Mouse (Mus musculus) T-helper 17 cell (primary cell): ENCODE data around the gene Stab2.

Source experiments
- in situ Hi-C, 2 experiments: fragments of 300-600 bp; cut with MboI, MseI; formaldehyde crosslinking; loops; 1 replicate in 1 of 2; 2 replicates in 1 of 2; pipeline ENCODE4 v1.15.1; 2025; ENCODE audit warnings: high pct_unique_total_duplicates in 2 of 2

Stab2 gene

GRCm38 (mm10) chr10:86992238-86992976, 15.4 kb downstream of the Stab2 start:
- in situ Hi-C loops = no loop called here

- in situ Hi-C loops = no loop called here
Measured at GRCm38 (mm10) chr10:86990666-86991065, 17.2 kb downstream of the Stab2 start.

GRCm38 (mm10) chr10:86989838-86990237, 18.0 kb downstream of the Stab2 start:
- in situ Hi-C loops = no loop called here

- in situ Hi-C loops = no loop called here
Measured at GRCm38 (mm10) chr10:86976001-86976726, 31.7 kb downstream of the Stab2 start.

DNA sequence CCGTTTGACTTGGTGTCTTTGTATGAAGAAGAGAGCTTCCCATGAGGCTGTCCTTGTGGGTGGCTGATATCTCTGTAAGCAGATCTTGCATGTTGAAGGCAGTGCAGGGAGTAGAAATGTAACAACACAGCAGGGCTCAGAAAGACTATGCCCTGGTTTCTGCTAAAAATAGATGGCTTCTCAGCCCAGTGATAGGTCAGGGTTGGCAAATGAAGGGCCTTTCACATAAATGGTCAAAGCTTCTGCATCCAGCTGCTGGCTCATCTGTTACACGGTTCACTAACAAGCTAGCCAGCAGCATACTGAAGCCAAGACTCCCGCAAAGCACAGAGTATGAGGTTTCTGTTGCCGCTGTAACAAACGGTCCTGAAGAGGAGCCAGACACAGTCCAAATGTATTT, 34.5 kb downstream of the Stab2 start:
- in situ Hi-C loops = no loop called here

DNA sequence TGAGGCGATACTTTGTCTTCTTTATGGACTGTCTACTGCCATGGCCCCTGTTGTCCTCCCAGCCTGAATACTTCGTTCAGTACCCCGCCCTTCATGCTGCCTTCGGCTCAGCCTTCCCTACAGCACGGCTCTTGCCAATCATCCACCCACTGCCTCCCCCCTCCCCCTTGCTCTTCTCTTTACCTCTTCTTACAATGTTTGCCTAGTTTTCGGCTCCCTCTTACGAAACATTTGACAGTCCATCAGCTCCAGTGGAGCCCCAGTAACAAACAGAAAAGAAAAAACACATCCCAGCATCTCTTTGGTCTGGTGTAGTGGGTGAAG, 35.4 kb downstream of the Stab2 start:
- in situ Hi-C loops = no loop called here

DNA sequence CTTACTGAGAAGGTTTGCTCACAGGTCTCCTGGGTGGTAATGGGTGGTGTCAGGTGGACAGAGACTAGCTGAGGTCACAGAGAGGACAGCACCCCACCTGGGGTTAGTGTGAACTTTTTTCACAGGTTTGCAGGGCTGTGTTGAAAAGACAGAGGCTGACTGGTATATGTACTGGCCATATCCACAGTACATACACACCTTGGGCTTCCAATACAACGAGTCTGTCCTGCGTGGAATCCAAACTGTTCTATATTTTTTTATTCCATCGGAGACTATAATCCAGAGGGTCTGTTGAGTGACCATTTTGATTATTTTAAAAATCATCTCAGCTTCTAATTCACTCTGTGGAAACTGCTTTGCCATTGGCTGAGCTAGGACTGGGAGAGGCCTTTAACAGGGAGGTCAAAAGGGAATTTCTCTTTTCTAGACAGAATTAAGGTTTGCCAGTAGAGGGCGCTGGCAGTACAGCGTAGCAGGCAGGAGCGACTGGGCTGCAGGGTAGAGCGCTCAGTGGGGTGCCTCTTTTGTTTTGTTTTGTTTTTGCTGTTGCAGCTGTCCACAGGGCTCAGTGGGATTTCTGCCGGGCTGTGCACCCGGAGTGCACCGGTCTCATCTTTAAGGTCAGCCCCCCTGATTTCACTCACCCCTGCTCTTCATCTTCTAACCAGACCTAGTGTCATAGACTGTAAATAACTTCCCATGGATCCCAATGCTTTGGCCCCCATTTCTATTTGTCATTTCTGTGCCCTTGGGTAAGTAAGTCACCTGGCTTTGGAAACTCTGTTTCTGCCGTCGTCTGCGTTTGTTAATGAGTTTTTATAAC, 35.9 kb downstream of the Stab2 start:
- in situ Hi-C loops = no loop called here

DNA sequence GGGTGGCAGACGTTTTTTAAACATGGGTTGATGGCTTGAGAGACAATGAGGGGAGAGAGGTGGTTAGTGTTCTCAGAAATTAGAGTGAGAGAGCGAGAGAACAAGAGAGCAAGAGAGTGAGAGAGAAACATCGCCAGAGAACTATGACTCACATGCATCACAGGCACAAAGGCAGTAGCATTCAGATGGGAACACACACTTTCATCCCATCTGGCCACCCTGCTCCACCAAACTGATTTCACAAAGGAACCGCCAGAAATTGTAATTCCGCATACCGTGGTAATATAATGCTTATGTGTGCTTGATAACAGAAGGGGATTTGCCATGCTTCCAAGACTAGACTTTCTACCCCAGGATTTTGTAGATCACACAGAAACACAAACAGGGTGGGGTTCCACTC, 38.5 kb downstream of the Stab2 start:
- in situ Hi-C loops = no loop called here

- in situ Hi-C loops = no loop called here
Measured at GRCm38 (mm10) chr10:86961542-86962466, 46.0 kb downstream of the Stab2 start.

- in situ Hi-C loops = no loop called here
Measured at GRCm38 (mm10) chr10:86955299-86955698, 52.5 kb downstream of the Stab2 start.

GRCm38 (mm10) chr10:86952696-86953095, 55.1 kb downstream of the Stab2 start:
- in situ Hi-C loops = no loop called here

GRCm38 (mm10) chr10:86950806-86951205, 57.0 kb downstream of the Stab2 start:
- in situ Hi-C loops = no loop called here

DNA sequence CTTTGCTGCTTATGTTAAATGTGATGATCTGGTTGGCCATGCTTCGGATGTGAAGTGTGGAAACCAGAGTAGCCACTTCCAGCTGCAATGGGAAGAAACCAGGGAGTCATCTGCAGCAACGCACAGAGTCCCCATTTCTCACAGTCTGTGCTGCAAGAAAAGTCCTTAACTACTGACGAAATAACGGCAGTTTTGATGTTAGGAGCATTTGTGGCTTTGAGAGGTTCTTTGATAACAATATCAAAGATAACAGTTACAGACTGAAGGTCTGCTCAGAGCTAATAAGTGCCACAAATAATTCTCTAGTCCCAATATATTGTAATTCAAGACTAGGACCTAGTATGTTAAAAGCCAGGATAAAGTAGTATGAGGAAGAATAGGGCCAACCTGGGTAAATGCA, 57.9 kb downstream of the Stab2 start:
- in situ Hi-C loops = no loop called here

DNA sequence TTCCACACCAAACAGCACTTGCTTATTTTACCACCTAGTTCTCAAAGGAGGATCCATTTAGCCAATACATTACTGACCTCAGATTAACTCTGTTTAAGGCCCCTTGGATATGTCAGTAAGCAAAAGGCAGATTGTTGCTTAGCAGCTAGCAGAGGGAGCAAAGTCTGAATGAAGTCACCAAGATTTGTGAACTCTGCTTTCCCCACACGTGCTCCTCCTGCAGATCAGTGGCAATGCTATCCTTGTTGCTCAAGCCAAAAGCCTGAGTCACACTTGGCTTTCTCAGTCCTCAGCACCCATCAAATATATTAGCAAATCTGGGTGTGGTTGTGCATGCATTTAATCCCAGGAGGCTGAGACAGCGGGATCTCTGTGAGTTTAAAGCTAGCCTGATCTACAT, 60.3 kb downstream of the Stab2 start:
- in situ Hi-C loops = no loop called here

- in situ Hi-C loops = no loop called here
Measured at GRCm38 (mm10) chr10:86940591-86940990, 67.2 kb downstream of the Stab2 start.

GRCm38 (mm10) chr10:86934376-86934775, 73.4 kb downstream of the Stab2 start:
- in situ Hi-C loops = no loop called here

DNA sequence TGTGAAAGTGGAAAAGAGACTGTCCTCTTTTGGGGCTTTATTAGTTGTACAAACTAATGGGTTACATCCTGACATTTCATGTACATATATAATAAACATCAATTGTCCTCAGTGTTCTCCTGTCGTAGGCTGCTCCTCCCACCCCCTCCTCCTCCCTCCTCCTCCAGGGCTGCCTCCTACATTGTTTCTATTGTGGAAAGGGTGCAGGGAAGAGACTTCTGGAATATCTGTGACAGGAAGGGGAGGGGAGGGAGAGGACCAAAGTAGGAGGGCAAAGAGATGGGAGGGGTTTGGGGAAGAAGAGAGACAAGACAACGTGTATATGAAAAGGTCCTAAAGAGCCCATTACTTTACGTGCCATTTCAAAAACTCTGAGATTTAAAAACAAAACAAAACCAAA, 73.9 kb downstream of the Stab2 start:
- in situ Hi-C loops = no loop called here

DNA sequence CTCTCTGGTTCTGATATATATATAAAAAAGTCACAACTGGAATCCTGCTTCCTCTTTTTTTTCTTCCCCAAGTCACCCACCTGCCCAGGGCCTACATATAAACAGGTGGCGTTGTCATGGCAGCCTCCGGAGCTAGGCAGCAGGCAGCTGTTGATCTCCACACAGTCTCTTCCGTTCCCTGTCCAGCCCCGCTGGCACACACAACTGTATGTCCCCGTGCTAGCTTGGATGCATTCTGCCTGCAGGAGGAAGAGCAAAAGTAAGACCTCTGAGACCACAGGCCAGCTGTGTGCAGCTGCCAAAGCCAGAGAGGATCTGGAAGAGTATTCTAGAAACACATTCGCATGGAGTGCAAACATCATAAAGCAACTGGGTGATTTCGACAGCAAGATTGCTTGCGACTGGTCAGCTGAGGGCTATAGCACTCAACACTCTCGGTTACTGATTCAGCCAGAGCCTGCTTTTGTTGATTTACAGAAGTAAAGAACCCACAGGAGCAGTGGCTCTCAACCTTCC, 74.6 kb downstream of the Stab2 start:
- in situ Hi-C loops = no loop called here

GRCm38 (mm10) chr10:86923602-86924001, 84.2 kb downstream of the Stab2 start:
- in situ Hi-C loops = no loop called here

DNA sequence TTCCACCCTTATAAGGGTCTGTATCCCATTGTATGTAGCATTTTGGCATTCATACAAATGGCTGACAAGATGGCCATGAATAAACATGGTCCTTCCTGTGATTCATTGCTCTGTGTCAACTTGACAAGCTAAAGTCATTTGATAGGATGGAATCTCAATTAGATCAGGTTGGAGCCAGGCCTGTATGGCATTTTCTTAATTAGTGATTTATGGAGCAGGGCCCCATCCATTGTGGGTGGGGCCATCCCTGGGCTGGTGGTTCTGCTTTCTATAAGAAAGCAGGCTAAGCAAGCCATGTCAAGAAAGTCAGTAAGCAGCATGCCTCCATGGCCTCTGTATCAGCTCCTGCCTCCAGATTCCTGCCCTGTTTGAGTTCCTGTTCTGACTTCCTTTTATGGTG, 92.2 kb downstream of the Stab2 start:
- in situ Hi-C loops = no loop called here

DNA sequence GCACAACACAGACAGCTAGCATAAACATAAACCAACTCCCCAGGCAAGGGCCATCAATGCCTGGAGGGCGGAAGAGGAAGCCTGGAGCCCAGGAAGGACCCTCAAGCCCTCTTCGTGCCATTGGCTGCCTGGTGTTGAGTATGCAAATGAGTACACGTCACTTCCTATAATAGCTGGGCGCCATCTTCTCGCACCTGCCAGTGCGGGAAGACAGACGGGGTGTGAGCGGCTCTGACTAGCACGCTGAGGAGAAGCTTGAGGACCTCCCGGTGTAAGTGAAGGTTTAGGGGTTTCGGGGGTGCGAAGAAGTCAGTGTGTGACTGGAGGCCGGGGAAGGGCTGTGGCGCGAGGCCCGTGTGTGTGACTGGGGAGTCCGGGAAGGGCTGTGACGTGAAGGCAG, 99.3 kb downstream of the Stab2 start:
- in situ Hi-C loops = no loop called here
